Mouse (Mus musculus): ENCODE data around the gene Hdac4. TPM values are rescaled to one million over a fixed set of nuclear protein-coding genes. Genes with fewer than 3 reads are reported as not detected.

Hdac4 gene
- total RNA-seq, 2 experiments from 2014 or later = 37.2 to 39.9 TPM

GRCm38 (mm10) chr1:92179489-92180006, 16.0 kb downstream of the Hdac4 start:
- intact Hi-C loops (cut with DNase I) = loop anchor here (5.0 kb wide), 4 partner anchors 67 to 273 kb away; no protein-coding TSS in a partner anchor
- peak; percentile 66 for DNase-seq

- peak; percentile 40 to 48 for DNase-seq
- intact Hi-C loops (cut with DNase I) = loop anchor here (5.0 kb wide), 4 partner anchors 67 to 273 kb away; no protein-coding TSS in a partner anchor
Observed at GRCm38 (mm10) chr1:92179070-92179469, 16.4 kb downstream of the Hdac4 start.

- intact Hi-C loops (cut with DNase I) = loop anchor here (5.0 kb wide), 4 partner anchors 66 to 274 kb away; no protein-coding TSS in a partner anchor
- DNase-seq = peak; percentile 25 to 27
Observed at GRCm38 (mm10) chr1:92178021-92178895, 17.2 kb downstream of the Hdac4 start.

- no peak for DNase-seq
- intact Hi-C loops (cut with DNase I) = loop anchor here (5.0 kb wide), 4 partner anchors 65 to 275 kb away; no protein-coding TSS in a partner anchor
Observed at GRCm38 (mm10) chr1:92177599-92177998, 17.9 kb downstream of the Hdac4 start.

GRCm38 (mm10) chr1:92177196-92177595, 18.3 kb downstream of the Hdac4 start:
- peak; percentile 26 to 42 for DNase-seq
- intact Hi-C loops (cut with DNase I) = loop anchor here (5.0 kb wide), 4 partner anchors 65 to 275 kb away; no protein-coding TSS in a partner anchor

- intact Hi-C loops (cut with DNase I) = loop anchor here (5.0 kb wide), 4 partner anchors 63 to 277 kb away; no protein-coding TSS in a partner anchor
Observed at GRCm38 (mm10) chr1:92175266-92175665, 20.2 kb downstream of the Hdac4 start.

GRCm38 (mm10) chr1:92174898-92175255, 20.6 kb downstream of the Hdac4 start:
- intact Hi-C loops (cut with DNase I) = loop anchor here (5.0 kb wide), 4 partner anchors 63 to 277 kb away; no protein-coding TSS in a partner anchor
- no peak for DNase-seq

More at GRCm38 (mm10) chr1:92175266-92175665, 20.2 kb downstream of the Hdac4 start:
- no peak for DNase-seq

- intact Hi-C loops (cut with DNase I) = no loop called here
Observed at GRCm38 (mm10) chr1:92174251-92174897, 21.1 kb downstream of the Hdac4 start.

GRCm38 (mm10) chr1:92170616-92171235, 24.8 kb downstream of the Hdac4 start:
- intact Hi-C loops (cut with DNase I) = no loop called here

More at GRCm38 (mm10) chr1:92174251-92174897, 21.1 kb downstream of the Hdac4 start:
- no peak for DNase-seq

GRCm38 (mm10) chr1:92169776-92170055, 25.8 kb downstream of the Hdac4 start:
- intact Hi-C loops (cut with DNase I) = no loop called here
- DNase-seq = no peak

More at GRCm38 (mm10) chr1:92170616-92171235, 24.8 kb downstream of the Hdac4 start:
- DNase-seq = no peak

- intact Hi-C loops (cut with DNase I) = no loop called here
- DNase-seq = no peak
Observed at GRCm38 (mm10) chr1:92168900-92169775, 26.4 kb downstream of the Hdac4 start.

- DNase-seq = no peak
- intact Hi-C loops (cut with DNase I) = no loop called here
Observed at GRCm38 (mm10) chr1:92163932-92164331, 31.6 kb downstream of the Hdac4 start.

GRCm38 (mm10) chr1:92159804-92160203, 35.7 kb downstream of the Hdac4 start:
- no peak for DNase-seq
- intact Hi-C loops (cut with DNase I) = no loop called here

- no peak for DNase-seq
- intact Hi-C loops (cut with DNase I) = no loop called here
Observed at GRCm38 (mm10) chr1:92150201-92150600, 45.3 kb downstream of the Hdac4 start.

GRCm38 (mm10) chr1:92148527-92148926, 47.0 kb downstream of the Hdac4 start:
- intact Hi-C loops (cut with DNase I) = no loop called here
- DNase-seq = no peak

GRCm38 (mm10) chr1:92144868-92145534, 50.5 kb downstream of the Hdac4 start:
- peak in 1 of 2 experiments; percentile 19 for DNase-seq
- intact Hi-C loops (cut with DNase I) = no loop called here

- intact Hi-C loops (cut with DNase I) = no loop called here
- no peak for DNase-seq
Observed at GRCm38 (mm10) chr1:92143331-92143895, 52.1 kb downstream of the Hdac4 start.

- intact Hi-C loops (cut with DNase I) = no loop called here
- DNase-seq = no peak
Observed at GRCm38 (mm10) chr1:92142793-92143192, 52.7 kb downstream of the Hdac4 start.

- intact Hi-C loops (cut with DNase I) = no loop called here
- DNase-seq = no peak
Observed at GRCm38 (mm10) chr1:92139001-92139400, 56.5 kb downstream of the Hdac4 start.

All from heart, postnatal 10 days (tissue).